Mouse (Mus musculus): ENCODE results near the gene Scamp5.
A peak's percentile ranks its signal among the peaks of the same experiment; 100 is the strongest.

Gene Scamp5

DNA sequence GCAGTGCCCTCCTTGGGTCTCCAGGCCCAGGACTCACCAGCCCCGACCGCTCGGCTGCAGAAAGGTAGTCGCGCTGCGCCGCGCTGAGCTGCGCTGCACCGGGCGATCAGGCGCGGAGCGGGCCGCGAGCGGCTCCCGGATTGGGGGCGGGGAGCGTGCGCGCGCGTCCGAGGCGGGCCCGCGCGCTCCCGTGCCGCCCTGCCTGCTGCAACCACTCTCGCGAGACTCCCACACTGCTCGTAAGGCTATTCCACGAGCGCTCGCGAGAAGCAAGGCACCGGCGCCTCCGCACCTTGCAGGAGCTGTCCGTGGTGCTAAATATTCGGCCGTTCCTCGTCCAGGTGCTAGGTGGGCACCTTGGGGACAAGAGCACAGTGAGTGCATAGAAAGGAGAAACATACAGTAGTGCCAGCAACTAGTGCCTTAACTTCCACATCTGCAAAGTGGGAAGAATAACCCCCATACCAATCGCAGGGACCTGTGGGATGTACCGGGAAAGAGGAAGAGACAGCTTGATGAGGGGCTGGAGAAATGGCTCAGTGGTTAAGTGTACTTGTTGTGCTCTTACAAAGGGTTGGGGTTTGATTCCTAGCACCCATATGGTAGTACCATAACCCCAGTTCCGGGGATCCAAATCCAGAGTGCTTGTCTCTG, at the start of gene Scamp5:
Gene Scamp5, minus strand, starts transcription at position 165 of the 654 bp plus-strand sequence.
- peak; percentile 12 to 70 for DNase-seq (ENCODE audit: low spot score in 2 of 2)

DNA sequence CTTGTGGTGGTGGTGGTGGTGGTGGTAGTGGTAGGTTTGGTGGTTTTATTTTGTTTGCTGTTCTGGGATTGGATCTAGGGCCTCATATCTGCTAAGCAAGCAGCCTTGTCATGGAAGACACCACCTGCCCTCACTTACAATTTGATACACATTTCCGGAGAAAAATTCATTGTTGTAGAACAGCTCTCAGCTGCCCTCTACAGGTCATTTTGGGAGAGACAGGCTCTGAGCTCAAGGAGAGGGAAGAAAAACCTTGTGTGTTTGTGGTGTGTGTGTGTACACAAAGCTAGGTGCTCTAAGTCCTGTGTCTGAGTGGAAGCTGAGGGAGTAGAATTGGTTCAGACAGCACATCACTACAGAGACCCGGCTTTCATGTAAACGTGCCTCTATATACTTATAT, 49.3 kb upstream of the Scamp5 start:
- peak; percentile 54 to 65 for DNase-seq (ENCODE audit: low spot score in 2 of 2)

DNA sequence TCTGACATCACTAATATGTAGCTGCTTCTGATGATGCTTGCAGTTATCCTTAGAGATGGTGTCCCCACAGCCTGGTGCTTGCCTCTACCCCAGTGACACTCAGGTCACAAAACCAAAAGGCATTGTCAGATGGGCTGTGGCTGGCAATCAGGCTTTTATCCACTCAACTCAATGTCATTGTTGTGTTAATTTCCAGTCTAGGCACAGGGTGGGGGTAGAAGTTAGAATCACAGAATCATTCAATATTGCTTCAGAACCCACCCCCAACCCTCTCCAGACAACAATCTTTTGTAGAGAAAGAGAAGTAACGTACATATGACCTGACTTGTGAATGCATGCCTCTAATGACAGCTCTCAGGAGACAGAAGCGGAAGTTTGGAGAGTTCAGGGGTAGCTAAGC, 42.7 kb upstream of the Scamp5 start:
- DNase-seq (ENCODE audit: low spot score in 2 of 2): no peak

DNA sequence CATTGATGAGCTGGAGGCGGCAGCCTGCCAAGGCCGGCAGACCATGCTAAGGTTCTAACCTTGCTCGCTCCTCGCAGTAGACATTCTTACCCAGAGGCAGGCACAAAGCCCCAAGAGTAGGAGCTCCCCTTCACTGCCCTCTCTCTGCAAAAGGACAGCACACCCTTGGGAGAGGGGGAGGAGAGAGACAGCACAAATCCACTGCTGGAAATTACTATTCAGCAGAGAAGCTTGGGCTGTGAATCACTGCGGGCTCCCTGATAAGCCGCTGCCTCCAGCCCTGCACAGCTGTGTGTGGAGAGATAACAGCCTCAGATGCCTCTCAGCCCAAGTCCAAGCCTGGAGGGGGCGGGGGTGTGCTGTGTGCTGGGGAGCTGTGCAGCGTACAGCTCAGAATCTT, 37.8 kb upstream of the Scamp5 start:
- DNase-seq (ENCODE audit: low spot score in 2 of 2): no peak

DNA sequence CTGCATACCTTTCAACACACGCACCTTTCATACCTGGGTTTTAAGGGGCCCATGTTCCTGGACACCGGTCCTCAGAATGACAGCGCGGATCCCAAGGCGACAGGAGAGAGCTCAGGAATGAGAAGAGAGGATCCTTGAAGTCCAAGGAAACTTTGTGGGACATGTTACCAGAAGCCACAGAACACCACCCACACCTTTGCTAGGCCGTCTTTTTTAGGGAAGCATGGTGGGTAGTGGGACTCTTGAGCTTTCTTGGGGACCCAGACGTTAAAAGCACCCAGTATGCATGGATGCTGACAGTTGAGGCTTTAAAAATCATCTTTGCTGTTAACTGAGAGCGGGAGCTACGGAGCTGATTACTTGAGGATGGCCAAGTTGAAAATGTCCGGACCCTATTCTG, 37.0 kb upstream of the Scamp5 start:
- no peak for DNase-seq (ENCODE audit: low spot score in 2 of 2)

DNA sequence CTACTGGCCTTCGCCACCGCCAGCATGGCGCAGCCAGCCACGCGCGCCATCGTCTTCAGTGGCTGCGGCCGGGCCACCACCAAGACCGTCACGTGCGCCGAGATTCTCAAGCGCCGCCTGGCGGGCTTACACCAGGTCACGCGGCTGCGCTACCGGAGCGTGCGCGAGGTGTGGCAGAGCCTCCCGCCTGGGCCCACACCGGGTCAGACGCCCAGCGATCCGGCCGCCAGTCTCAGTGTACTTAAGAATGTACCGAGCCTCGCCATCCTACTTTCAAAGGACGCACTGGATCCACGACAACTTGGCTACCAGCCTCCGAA, 36.5 kb upstream of the Scamp5 start:
- DNase-seq (ENCODE audit: low spot score in 2 of 2): peak; percentile 25 to 65

DNA sequence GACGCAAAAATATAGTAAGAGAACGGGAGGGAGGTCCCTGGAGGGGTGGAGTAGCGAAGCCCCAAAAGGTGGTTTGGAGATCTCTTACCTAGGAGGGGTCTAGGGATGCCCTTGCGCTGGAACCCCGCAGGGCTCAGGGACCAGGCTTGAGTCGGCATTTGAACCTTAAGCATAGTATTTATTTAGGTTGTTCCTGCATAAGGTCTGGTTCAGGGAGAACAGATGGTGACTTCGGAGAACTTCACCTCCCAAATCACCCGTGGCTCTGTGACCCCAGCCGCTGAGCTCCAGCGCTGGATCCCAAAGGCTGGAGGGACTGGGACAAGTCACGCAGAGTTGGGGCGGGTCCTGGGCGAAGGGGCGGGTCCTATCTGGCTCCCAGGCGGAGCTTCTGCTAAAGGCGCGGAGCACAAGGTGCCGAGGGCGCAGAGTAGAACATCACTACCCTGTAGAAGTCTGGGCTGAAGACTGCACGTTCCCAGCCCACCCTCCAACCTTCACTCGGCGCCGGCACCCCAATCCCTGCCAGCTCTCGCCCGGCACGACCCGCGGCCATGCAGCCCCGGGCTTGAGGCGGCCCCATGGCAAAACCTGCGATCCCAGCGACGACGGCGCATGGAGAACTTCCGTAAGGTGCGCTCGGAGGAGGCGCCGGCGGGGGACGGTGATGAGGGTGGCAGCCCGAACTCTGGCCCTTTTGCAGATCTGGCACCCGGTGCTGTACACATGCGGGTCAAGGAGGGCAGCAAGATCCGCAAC, 35.9 kb upstream of the Scamp5 start, which contains the start of gene Rpp25:
Gene Rpp25, plus strand, starts transcription at position 405 of the 759 bp plus-strand sequence.
- DNase-seq (ENCODE audit: low spot score in 2 of 2): peak in 1 of 2 experiments; percentile 15

DNA sequence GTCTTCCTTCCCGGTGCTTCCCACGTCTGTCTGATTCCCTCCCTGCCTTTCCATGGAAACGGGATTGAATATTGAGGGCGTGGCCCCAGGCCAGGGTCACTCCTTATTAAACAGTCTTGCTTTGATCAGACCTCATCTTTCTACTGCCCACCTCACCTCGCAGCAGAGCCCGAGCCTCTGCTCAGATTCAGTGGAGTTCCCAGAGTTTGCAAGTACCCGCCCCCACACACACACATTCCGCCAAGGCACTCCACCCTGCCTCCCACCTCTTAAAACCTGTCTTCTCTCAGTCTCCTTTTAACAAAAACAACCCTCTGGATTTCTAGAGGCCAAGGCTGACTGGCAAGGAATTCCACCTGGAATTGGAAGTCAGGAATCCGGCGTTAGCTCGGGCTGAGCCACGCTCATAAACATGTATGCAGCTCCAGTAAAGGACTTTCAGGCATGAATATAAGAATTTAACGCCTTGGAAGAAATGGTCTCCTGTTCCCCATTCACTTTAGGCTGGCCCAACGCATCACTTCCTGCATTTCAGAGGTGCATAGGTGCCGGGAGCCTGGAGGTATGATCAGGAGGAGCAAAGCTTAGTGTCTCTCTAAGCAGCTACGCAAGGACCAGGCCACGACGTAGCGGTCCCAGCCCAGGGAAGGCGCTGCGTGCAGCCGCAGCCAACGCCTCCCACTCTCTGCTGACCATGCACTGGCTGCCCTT, 35.2 kb upstream of the Scamp5 start:
- DNase-seq (ENCODE audit: low spot score in 2 of 2): no peak

DNA sequence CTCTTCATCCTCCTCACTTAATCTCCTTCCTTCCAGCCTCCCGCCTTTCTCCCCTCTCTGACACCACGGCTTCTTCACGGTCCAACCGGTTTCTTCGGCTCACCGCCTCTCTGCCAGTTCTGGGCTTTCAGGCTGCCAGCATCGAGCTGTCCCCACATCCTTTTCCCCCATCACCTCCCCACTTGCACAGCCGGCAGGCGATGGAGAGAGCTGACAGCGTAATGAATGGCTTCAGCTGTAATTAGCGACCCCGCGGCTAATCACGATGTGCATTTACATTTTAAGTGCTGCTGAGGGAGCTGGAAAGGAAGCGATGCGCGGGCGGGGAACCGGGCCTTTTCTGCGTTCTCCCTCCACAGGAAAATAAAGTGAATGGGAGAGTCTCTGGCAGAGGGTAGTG, 34.0 kb upstream of the Scamp5 start:
- no peak for DNase-seq (ENCODE audit: low spot score in 2 of 2)

DNA sequence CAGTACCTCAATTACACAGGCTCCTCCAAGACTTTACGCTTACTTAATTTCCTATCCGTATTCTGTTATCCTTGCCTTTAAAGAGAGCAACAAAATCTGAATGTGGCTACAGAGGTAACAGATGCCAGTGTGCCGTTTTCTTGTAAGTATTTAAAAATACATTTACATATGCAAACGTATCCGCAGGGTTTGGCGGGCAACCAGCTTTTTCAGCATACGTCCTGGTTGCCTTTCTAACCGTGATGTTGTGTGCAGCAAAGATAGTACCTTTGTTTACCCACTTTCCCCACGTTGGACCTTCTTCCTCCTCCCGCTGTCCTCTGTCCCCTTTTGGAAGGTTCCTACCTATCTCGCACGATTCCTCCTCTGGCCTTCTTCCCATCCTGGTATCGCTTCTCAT, 33.6 kb upstream of the Scamp5 start:
- DNase-seq (ENCODE audit: low spot score in 2 of 2): no peak

DNA sequence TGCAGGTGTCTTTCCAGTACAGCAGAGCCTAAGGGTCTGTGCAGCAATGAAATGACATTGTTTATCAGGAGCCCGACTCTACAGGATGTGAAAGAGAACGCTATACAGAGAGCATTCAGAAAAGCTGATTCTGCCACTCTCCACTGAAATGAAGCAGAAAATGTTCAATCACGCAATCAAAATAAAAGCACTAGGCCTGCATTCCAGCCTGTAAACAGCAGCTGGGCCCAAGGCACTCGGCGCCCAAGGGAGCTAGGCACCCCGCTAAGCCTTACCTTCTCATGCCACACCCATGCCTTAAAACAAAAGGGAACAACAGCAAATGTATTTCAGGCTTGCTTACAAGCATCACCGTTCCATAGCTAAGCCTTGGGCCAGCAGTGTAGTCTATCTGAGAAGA, 30.7 kb upstream of the Scamp5 start:
- DNase-seq (ENCODE audit: low spot score in 2 of 2): no peak

DNA sequence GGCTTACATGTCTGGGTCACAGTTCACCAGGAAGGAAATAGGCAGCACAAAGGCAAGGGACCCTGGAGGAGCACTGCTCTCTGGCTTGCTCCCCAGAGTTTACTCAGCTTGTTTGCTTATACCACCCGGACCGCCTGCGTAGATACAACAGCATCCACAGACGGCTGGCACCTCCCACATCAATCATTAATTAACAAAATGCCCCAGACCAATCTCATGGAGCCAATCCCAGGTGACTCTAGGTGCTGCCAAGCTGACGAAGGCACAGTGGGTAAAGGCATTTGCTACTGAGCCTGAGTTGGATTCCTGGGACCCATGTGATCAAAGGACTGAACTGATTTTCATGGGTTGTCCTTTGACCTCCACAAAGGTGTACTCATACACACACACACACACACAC, 29.4 kb upstream of the Scamp5 start:
- DNase-seq (ENCODE audit: low spot score in 2 of 2): no peak

DNA sequence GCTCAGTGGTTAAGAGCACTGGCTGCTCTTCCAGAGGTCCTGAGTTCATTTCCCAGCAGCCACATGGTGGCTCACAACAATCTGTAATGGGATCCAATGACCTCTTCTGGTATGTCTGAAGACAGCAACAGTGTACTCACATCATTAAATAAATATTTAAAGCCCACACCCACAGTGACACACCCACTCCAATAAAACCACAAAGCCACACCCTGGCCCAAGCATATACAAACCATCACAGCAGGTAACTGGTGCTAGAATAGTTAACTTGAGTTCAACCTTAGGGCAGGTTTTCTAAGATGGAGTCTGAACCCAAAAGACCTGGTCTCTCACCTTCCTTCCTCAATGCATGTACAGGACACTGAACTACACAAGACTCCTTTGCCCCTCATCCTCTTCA, 27.1 kb upstream of the Scamp5 start:
- no peak for DNase-seq (ENCODE audit: low spot score in 2 of 2)

DNA sequence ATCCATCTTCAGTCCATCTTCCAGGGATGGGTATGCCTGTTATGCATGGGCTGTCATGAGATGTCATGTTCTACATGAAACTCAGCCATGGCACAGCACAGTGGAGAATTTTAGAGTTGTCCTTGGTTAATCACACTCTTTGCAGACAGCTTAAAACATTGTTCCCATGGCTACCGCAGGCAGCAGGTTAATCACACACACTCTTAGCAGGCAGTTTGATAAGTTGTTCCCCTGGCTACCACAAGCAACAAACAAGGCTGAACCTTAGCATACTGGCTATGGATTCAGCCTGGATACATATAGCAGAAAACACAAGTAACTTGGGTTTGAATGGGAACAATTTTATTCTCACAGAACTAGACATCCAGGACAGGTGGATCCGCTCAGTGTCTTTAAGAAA, 25.7 kb upstream of the Scamp5 start:
- DNase-seq (ENCODE audit: low spot score in 2 of 2): no peak

DNA sequence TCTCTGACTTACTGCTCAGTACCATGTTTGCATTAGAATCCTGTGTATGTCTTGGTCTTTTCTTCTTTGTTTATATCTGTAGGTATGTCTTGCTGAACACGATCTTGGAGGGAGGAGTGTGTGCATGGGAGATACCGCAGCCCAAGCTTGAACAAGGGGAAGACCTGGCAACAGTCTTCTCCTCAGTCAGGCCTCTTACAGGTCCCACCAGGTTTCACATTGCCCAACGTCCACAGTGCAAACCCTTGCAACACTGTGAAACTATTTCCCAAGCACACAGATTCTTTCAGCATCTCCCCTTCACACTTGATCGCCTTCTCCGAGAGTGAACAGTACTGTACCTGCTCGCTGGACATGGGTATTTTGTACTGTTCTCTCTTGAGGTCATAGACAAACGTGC, 19.9 kb upstream of the Scamp5 start:
- no peak for DNase-seq (ENCODE audit: low spot score in 2 of 2)

DNA sequence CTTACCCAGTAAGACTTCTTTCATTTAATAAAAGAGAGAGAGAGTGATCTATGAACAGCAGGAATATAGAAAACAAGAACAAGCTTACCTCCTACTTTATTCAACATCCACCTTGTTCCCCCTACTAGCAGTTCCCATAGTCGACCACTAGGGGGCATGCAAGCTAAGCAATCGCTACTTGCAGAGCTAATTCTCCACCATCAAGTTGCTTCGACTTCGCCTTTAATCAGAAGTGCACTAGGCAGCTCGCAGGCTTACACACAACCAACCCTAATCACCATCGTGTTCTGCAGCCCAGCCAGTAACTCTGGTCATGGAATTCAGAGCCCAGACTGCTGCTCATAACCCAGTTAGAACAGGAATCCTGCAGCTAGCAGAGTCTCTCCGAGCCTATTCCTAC, 17.9 kb upstream of the Scamp5 start:
- peak; percentile 57 to 79 for DNase-seq (ENCODE audit: low spot score in 2 of 2)

DNA sequence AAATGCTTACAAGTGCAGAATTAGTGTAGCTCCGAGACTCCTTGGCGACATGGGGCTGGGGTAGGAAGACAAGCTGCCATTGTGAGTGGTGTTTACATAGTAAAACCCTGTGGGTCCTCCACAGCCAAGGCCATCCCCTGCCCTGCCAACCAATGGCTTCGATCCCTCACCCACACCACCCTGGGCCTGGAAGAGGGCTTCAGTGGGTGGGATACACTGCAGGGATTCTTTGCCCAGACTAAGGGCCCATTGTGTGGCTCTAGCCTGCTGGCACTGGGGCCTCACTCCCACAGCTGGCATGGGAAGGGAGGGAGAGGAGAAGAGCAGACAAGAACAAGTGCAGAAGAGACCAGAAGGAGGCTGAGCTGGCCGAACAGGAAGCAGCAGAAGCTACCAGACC, 1.1 kb upstream of the Scamp5 start:
- DNase-seq (ENCODE audit: low spot score in 2 of 2): no peak

DNA sequence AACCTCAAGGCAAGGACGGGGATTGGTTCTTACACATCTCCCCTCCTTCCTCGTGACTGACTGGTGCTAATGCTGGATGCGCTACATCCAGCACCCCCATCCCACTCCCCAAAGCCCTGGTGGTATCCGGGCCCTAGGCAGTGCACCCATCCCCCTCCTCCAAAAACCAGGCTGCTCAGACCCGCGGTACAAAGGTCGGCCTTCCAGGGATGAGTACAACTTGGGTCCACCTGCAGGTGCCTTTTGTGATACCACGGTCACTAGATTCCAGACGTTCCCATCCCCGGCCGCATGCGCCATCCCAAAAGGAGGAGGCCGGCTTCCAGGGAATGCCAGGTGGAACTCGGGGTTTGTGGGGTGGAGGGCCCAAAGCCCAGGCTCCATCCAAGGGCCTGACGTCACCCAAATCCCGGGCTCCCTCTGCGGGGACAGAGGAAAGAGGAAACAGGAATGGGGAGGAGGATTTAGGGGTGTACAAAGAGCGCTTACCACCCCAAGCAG, 539 bp downstream of the Scamp5 start:
- DNase-seq (ENCODE audit: low spot score in 2 of 2): no peak

DNA sequence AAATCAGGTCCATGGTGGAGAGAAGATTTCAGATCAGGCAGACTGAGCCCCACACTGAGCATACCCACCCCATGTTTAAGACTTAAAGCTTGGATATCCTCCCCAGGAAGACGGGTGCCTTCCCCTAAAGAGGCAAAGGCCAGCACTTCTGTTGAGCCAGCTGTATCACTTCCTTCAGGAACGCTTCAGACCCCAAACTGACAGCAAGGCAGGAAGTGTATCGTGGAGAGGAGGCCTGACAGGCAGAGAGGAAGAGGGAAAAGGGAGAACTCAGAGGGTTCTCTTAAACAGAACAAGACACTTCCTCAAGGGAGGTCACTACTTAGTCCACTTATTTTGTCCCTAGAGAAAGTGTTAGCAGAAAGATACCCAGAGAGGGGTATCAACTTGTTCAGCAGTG, 1.8 kb downstream of the Scamp5 start:
- no peak for DNase-seq (ENCODE audit: low spot score in 2 of 2)

DNA sequence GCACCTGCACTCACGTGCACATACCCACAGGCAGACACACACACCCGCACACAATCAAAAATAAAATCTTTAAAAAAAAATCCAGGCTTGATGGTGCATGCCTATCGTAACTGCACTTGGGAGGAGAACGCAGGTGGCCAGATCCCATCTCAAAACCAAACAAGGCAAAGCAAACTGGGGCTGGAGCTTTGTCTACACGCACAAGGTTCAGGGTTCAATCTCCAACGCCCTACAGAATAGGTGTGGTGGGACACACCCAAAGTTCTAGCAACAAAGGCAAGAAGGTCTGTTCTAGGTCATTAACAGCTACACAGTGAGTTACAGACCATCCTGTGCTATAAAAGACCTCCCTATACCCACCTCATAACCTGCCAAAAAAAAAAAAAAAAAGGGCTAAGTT, 5.0 kb downstream of the Scamp5 start:
- DNase-seq (ENCODE audit: low spot score in 2 of 2): no peak

DNA sequence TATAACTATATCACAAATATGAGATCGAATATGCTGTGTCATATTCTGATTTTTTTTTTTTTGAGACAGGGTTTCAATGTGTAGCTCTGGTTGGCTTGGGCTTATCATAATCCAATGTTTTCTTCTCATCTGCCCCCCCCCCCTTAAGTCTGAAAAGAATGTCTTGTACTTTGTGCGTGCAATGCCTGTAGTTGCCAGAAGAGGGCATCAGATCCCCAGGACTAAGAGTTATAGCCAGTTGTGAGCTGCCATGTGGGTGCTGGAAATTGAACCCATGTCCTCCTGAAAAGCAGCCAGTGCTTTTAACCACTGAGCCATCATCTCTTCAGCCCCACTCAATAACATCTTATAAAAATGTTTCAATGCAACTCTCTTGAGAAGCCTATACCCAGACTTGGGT, 8.2 kb downstream of the Scamp5 start:
- no peak for DNase-seq (ENCODE audit: low spot score in 2 of 2)

DNA sequence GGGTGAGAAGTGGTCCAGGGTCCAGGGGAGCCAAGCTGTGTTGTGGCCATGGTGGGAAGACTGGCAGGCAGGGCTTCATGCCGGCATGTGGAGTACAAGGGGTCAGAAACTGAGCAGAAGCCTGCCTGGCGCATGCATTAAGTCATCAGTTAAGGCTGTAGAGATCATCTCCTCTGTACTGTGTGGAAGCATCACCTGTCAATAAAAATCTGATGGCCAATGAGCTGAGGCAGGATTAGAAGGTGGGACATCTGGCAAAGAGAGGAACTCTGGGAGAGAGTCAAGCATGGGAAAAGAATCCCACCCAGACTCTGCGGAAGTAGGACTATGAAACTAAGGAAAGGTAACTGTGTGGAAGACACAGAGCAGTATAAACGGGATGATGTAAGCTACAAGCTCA, 14.3 kb downstream of the Scamp5 start:
- no peak for DNase-seq (ENCODE audit: low spot score in 2 of 2)

Measured in natural killer cell, adult 2 months (primary cell).